ENCODE assay signal across 7 mouse cellular contexts in genomic region chr9:59071220-59071977, GRCm38 (mm10). TPM values are rescaled to one million over a fixed set of nuclear protein-coding genes. Genes with fewer than 3 reads are reported as not detected.
A peak's percentile ranks its signal among the peaks of the same experiment; 100 is the strongest.
DNase-seq lines count a peak whose midpoint lies in the region; ATAC-seq lines count a peak whose summit lies in the region.

No protein-coding gene starts in this region.

- no peak overlapping the region for H3K27ac ChIP-seq in neural tube, embryonic 11.5 days (ENCODE audit: low read depth, low read length)
- H3K27ac ChIP-seq in forebrain, embryonic 15.5 days (replicated peaks): peak overlapping the region; percentile 70
- peak overlapping the region; percentile 14; the same call in 1 of the 2 replicates for H3K27ac ChIP-seq in intestine, embryonic 16.5 days (ENCODE audit: low read length)

- peak overlapping the region; percentile 42; the same call in 1 of the 2 replicates for H3K4me2 ChIP-seq in neural tube, embryonic 11.5 days (ENCODE audit: low read depth)
- H3K4me2 ChIP-seq in forebrain, embryonic 15.5 days (replicated peaks): 0 out of 2 replicates have a peak overlapping the region, but pooled peaks have one; percentile 1
- no peak overlapping the region for H3K4me2 ChIP-seq in intestine, embryonic 16.5 days (ENCODE audit: low read depth, low read length)

- no peak for ATAC-seq in neural tube, embryonic 11.5 days (ENCODE audit: insufficient read depth, low FRiP score, low TSS enrichment)
- no peak for ATAC-seq in forebrain, embryonic 15.5 days (replicated peaks)
- peak; percentile 48 for ATAC-seq in intestine, embryonic 16.5 days

- intact Hi-C loops in left cerebral cortex, postnatal 14 days (cut with DNase I): no loop called here

- H3K27me3 ChIP-seq in neural tube, embryonic 11.5 days (ENCODE audit: control insufficient read depth, insufficient read depth, low read length): no peaks in the 10 kb centered on the region
- no peaks in the 10 kb centered on the region for H3K27me3 ChIP-seq in forebrain, embryonic 15.5 days
- no peaks in the 10 kb centered on the region for H3K27me3 ChIP-seq in intestine, embryonic 16.5 days (replicated peaks; ENCODE audit: control insufficient read depth, insufficient read depth, low read length)

- DNase-seq in neural tube, embryonic 11.5 days (ENCODE audit: low spot score): no peak
- no peak for DNase-seq in neural tube, embryonic 10.5 days (ENCODE audit: extremely low spot score, low spot score)
- DNase-seq in yolk sac, embryonic 10.5 days (ENCODE audit: low spot score): peak; percentile 27
- DNase-seq in left cerebral cortex, postnatal 14 days (ENCODE audit: low spot score in 2 of 2): no peak
- DNase-seq in ovary, adult 18-20 months (ENCODE audit: low spot score): no peak

- no peak overlapping the region for H3K9ac ChIP-seq in neural tube, embryonic 11.5 days (ENCODE audit: low read length)
- no peak overlapping the region for H3K9ac ChIP-seq in forebrain, embryonic 15.5 days (replicated peaks)
- H3K9ac ChIP-seq in intestine, embryonic 16.5 days (ENCODE audit: low read depth, low read length): no peak overlapping the region

- WGBS in neural tube, embryonic 11.5 days: 60% methylated on average over 7 of the region's 7 CpGs
- 64% methylated on average over 7 of the region's 7 CpGs for WGBS in forebrain, embryonic 15.5 days
- 54% methylated on average over 7 of the region's 7 CpGs for WGBS in intestine, embryonic 16.5 days

- peaks cover 25% of the 10 kb centered on the region for H3K4me1 ChIP-seq in neural tube, embryonic 11.5 days (ENCODE audit: control insufficient read depth, insufficient read depth, low read length)
- peaks cover 25% of the 10 kb centered on the region for H3K4me1 ChIP-seq in forebrain, embryonic 15.5 days
- H3K4me1 ChIP-seq in intestine, embryonic 16.5 days (ENCODE audit: control insufficient read depth, insufficient read depth, low read length): peaks cover 19% of the 10 kb centered on the region

- no peak overlapping the region for H3K4me3 ChIP-seq in neural tube, embryonic 11.5 days (ENCODE audit: low read depth, low read length)
- H3K4me3 ChIP-seq in forebrain, embryonic 15.5 days: no peak overlapping the region
- no peak overlapping the region for H3K4me3 ChIP-seq in intestine, embryonic 16.5 days (ENCODE audit: low read length)

- H3K36me3 ChIP-seq in neural tube, embryonic 11.5 days (ENCODE audit: control insufficient read depth, insufficient read depth, low read length): no peaks in the 10 kb centered on the region
- H3K36me3 ChIP-seq in forebrain, embryonic 15.5 days: no peaks in the 10 kb centered on the region
- H3K36me3 ChIP-seq in intestine, embryonic 16.5 days (ENCODE audit: control insufficient read depth, insufficient read depth, low read length): no peaks in the 10 kb centered on the region

- no peaks in the 10 kb centered on the region for H3K9me3 ChIP-seq in neural tube, embryonic 11.5 days (ENCODE audit: control insufficient read depth, low read length)
- no peaks in the 10 kb centered on the region for H3K9me3 ChIP-seq in forebrain, embryonic 15.5 days
- H3K9me3 ChIP-seq in intestine, embryonic 16.5 days (ENCODE audit: control insufficient read depth, low read length): no peaks in the 10 kb centered on the region

RNA-seq across cellular contexts. Expression of gene Neo1, which starts 35.2 kb away (rescaled TPM):
- polyA plus RNA-seq in neural tube, embryonic 11.5 days (2014; fragmentation: Nextera tagmentation; extraction: Ambion mirVana): 56.1 and 58.3 TPM in 2 replicates
- 58.4 and 59.7 TPM in 2 replicates for polyA plus RNA-seq in forebrain, embryonic 15.5 days (2015; fragmentation: Nextera tagmentation; extraction: Ambion mirVana)
- polyA plus RNA-seq in intestine, embryonic 16.5 days (2015; fragmentation: Nextera tagmentation; extraction: Ambion mirVana): 11.2 and 17.3 TPM in 2 replicates
- total RNA-seq in left cerebral cortex, postnatal 14 days (2021): 100 to 1,000 TPM; 103 to 113 TPM
